Mouse (Mus musculus) embryonic fibroblast, embryonic 13.5 days (primary cell): Measurements from ENCODE around the gene Slc8a3.

Source experiments
- CTCF ChIP-seq: IDR thresholded peaks from 2 replicates; pipeline ENCODE4 v1.5.1; 2011; ENCODE audit warnings: mild to moderate bottlenecking, control low read depth, low read length, moderate library complexity, borderline replicate concordance; ENCODE audit not compliant: insufficient read depth
- POLR2A ChIP-seq: IDR thresholded peaks from 2 replicates; pipeline ENCODE4 v1.6.1; 2011; ENCODE audit warnings: low read depth, mild to moderate bottlenecking, control low read depth, low read length, moderate library complexity

GRCm38 (mm10) chr12:81147956-81148355, 185.0 kb downstream of the Slc8a3 start:
- no peak for TF ChIP-seq CTCF
- no peak for TF ChIP-seq POLR2A
